Mouse (Mus musculus) left cerebral cortex, postnatal 36 days (tissue): Measurements from ENCODE around the gene Hoxc10. TPM values are rescaled to one million over a fixed set of nuclear protein-coding genes. Genes with fewer than 3 reads are reported as not detected.

Source experiments
- DNase-seq, 2 experiments: peaks; one replicate each; pipeline ENCODE4 v3.0.0; 2021 to 2022; ENCODE audit warnings: low spot score in 2 of 2, mixed read lengths in 1 of 2
- intact Hi-C: fragments of 180-260 bp; cut with DNase I; formaldehyde crosslinking; loops from one replicate; pipeline ENCODE4 v1.15.1; 2025
- total RNA-seq, 2 experiments: library from RNA; stranded (reverse); gene quantifications; 2 replicates each; pipeline ENCODE4 v1.2.3; 2021

The Hoxc10 gene
- total RNA-seq, 2 experiments from 2014 or later: not detected

GRCm38 (mm10) chr15:102965003-102965891 lies 1.3 kb upstream of the Hoxc10 start:
- intact Hi-C loops: loop anchor here (5.0 kb wide), 1 partner anchor 62 kb away; no protein-coding TSS in a partner anchor
- DNase-seq: no peak

- no peak for DNase-seq
- intact Hi-C loops: loop anchor here (5.0 kb wide), 1 partner anchor 61 kb away; no protein-coding TSS in a partner anchor
Observed at GRCm38 (mm10) chr15:102965892-102966775, 462 bp upstream of the Hoxc10 start.

GRCm38 (mm10) chr15:102967312-102967510 lies 615 bp downstream of the Hoxc10 start, which contains the start of gene Hoxc5:
Gene Hoxc5 (plus strand): TSS chr15:102967443.
- DNase-seq: no peak
- intact Hi-C loops: loop anchor here (5.0 kb wide), 1 partner anchor 60 kb away; no protein-coding TSS in a partner anchor

- intact Hi-C loops: loop anchor here (5.0 kb wide), 1 partner anchor 60 kb away; no protein-coding TSS in a partner anchor
Observed at GRCm38 (mm10) chr15:102967511-102968397, 1.2 kb downstream of the Hoxc10 start.

DNA sequence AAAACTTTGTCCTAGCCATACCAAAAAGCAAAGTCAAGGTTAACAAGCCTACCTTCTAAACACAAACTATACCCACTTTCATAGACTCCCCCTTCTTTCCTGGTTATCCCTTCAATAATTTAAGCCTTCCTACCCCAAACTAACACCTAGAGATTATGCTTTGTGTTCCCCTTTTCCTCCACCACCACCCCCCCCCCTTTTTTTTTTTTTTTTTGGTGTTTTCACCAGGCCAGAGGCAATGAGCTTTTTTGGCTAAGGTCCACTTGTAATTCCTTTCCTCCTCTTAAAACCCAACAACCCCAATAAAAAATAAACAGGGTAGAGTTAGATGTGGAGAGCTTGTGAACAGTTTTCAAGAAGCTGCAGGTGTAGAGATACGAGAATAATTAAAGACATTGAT lies 2.7 kb downstream of the Hoxc10 start:
- no peak for DNase-seq
- intact Hi-C loops: loop anchor here (5.0 kb wide), 1 partner anchor 58 kb away; no protein-coding TSS in a partner anchor

More at GRCm38 (mm10) chr15:102967511-102968397, 1.2 kb downstream of the Hoxc10 start:
- no peak for DNase-seq

- intact Hi-C loops: loop anchor here (5.0 kb wide), 2 partner anchors 208 to 273 kb away; no protein-coding TSS in a partner anchor
- DNase-seq: no peak
Observed at GRCm38 (mm10) chr15:102970740-102971139, 4.1 kb downstream of the Hoxc10 start.

- DNase-seq: no peak
- intact Hi-C loops: loop anchor here (5.0 kb wide), 2 partner anchors 210 to 275 kb away; no protein-coding TSS in a partner anchor
Observed at GRCm38 (mm10) chr15:102972254-102972653, 5.7 kb downstream of the Hoxc10 start.

GRCm38 (mm10) chr15:102972753-102973152 lies 6.2 kb downstream of the Hoxc10 start:
- DNase-seq: no peak
- intact Hi-C loops: loop anchor here (5.0 kb wide), 2 partner anchors 210 to 275 kb away; no protein-coding TSS in a partner anchor

GRCm38 (mm10) chr15:102975034-102975433 lies 8.4 kb downstream of the Hoxc10 start:
- DNase-seq: no peak
- intact Hi-C loops: no loop called here

DNA sequence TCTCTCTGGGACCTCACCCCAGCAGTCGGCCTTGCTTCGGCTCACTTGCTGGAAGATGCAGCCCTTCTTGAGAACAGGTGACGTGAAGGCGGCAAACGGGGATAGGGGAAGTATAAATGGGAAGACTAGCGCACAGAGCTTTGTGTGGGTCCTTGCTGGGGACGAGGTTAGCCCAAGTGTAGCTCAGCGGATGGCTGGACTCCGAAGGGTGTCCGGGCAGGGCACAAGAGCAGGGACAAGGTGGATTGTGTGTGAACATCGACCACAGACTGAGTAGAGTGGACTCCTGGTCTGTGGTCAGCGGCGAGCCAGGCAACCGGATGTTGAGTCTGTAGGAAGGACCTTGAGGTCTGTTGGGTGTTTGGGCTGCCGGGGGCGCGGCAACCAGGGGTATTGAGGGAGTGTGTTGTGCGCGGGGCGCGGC lies 9.1 kb downstream of the Hoxc10 start:
- intact Hi-C loops: no loop called here
- no peak for DNase-seq

DNA sequence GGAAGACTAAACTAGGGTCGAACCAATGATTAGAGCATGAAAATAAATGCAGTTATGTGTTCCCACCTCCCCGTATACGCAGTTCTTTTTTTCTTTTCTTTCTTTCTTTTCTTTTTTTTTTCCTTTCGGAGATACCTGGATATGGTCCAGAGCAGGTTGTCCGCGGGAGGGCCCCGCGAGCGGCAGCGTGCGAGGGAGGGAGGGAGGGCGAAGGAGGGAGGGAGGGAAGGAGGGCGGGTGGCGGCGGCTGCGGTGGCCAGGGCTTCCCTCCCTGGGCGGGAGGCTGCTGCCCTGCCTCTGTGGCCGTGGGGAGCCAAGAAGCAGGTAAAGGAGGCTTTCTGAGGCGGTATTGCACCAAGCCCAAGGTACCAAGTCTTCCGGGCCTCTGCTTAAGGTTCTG lies 9.6 kb downstream of the Hoxc10 start, which contains the start of gene Hoxc9:
Gene Hoxc9 (plus strand): TSS at position 269 of the 400 bp plus-strand sequence.
- intact Hi-C loops: no loop called here
- no peak for DNase-seq

GRCm38 (mm10) chr15:102976631-102977422 lies 10.2 kb downstream of the Hoxc10 start:
- no peak for DNase-seq
- intact Hi-C loops: no loop called here

GRCm38 (mm10) chr15:102977423-102977974 lies 10.9 kb downstream of the Hoxc10 start:
- intact Hi-C loops: no loop called here
- no peak for DNase-seq

DNA sequence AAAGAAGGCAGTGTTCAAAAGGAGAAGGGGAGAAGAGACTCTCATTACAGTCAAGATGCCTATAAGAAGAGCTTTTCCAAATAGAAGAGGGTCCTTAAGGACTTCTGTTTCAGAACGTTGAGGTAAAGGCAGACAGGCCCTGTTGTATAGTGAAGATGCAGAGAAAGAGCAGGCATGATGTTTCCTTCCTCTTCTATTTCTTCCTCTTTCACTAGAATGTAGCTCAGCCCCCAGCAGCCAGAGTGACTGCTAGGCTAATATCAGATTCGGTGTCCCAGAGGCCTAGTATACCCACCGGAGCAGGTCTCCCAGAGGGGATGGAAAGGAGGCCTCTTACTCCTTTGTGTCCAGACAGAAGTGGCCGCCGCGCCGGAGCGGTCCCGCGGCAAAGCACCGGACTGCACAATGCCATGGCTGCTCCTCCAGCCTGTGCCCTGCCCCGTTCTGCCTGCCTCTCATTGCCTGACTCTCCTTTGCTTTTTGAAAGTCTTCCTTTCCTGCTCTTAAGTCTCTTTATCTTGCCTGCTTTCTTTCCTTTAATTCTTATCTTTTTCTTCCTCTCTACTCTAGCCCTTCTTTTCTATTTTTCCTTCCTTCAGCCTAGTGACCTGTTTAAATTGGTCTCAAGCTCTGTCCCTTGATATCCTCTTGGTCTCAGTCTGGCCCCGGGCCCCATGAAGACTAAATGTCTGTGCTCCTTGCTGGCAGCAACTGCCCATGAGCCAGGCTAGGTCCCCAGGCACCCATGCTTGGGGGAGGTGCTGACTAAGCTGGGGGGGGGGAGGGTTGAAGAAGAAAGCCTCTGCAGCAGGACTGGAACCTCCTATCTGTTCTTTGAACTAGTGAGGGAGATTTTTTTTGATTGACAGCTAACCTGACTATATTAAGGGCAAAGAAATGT lies 12.3 kb downstream of the Hoxc10 start:
- intact Hi-C loops: no loop called here
- DNase-seq: no peak

GRCm38 (mm10) chr15:102979936-102980335 lies 13.3 kb downstream of the Hoxc10 start:
- intact Hi-C loops: no loop called here

GRCm38 (mm10) chr15:102980352-102980751 lies 13.8 kb downstream of the Hoxc10 start:
- DNase-seq: no peak
- intact Hi-C loops: no loop called here

More at GRCm38 (mm10) chr15:102979936-102980335, 13.3 kb downstream of the Hoxc10 start:
- no peak for DNase-seq

DNA sequence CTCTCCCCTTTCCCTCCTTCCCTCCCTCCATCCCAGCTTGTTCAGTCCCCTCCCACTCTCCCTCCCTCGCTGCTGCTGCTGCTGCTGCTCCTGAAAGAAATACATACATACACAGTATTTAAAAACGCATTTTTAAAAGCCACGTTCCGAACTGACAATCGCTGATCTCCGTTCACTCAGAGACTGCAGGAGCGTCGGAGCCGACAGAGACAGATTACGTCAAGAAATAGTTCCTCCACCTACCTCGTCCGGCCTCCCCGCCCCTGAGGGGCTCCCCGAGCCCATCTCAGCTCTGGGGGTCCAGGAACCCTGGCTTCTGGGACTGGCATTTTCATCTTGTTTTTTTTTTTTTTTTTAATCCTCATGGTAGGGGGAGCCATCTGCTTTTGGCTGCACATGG lies 14.3 kb downstream of the Hoxc10 start:
- DNase-seq: no peak
- intact Hi-C loops: no loop called here
